Mouse (Mus musculus) embryonic fibroblast, embryonic 13.5 days (primary cell): ENCODE data around the gene Siva1.

ENCODE experiments used
- CTCF ChIP-seq: IDR thresholded peaks from 2 replicates; pipeline ENCODE4 v1.5.1; 2011; ENCODE audit warnings: mild to moderate bottlenecking, control low read depth, low read length, moderate library complexity, borderline replicate concordance; ENCODE audit not compliant: insufficient read depth
- POLR2A ChIP-seq: IDR thresholded peaks from 2 replicates; pipeline ENCODE4 v1.6.1; 2011; ENCODE audit warnings: low read depth, mild to moderate bottlenecking, control low read depth, low read length, moderate library complexity

DNA sequence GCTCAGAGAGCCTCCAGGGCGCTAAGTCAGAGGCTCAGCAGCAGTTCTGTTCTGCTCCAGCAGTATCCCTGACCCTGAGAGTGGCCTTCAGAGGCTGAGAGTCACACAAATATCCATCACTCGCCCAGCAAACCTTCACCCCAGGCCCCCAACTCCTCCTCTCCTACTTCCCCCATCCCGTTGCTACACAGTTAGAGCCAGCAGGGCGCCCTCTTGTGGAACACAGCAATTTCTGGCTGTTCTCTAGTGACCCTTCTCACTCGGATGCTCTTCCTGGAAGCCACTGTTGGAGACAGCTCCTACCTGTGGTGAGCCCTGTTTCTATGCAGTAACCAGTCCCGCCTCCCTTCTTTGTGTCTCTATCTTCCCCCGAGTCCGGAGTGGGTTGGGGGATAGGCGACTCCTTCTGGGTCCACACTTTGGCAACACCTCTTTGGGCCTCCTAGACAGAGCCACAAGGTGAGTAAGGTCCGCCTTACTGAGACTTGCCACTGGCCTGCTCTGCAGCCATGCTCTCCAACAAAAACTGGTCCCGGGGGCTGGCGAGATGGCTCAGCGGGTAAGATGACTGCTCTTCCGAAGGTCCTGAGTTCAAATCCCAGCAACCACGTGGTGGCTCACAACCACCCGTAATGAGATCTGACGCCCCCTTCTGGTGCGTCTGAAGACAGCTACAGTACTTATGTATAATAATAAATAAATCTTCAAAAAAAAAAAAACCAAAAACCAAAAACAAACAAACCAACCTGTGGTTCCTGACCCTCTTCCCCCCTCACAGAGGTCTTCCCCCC lies 31.0 kb downstream of the Siva1 start:
- TF ChIP-seq CTCF (peak; percentile 68; the same call in 1 of the 2 replicates), POLR2A (0 out of 2 replicates have a peak, but pooled peaks have one; percentile 23)
